Mouse (Mus musculus) embryonic fibroblast, embryonic 13.5 days (primary cell): Measurements from ENCODE around the gene Macrod2.

ENCODE experiments used
- CTCF ChIP-seq: IDR thresholded peaks from 2 replicates; pipeline ENCODE4 v1.5.1; 2011; ENCODE audit warnings: mild to moderate bottlenecking, control low read depth, low read length, moderate library complexity, borderline replicate concordance; ENCODE audit not compliant: insufficient read depth
- POLR2A ChIP-seq: IDR thresholded peaks from 2 replicates; pipeline ENCODE4 v1.6.1; 2011; ENCODE audit warnings: low read depth, mild to moderate bottlenecking, control low read depth, low read length, moderate library complexity

DNA sequence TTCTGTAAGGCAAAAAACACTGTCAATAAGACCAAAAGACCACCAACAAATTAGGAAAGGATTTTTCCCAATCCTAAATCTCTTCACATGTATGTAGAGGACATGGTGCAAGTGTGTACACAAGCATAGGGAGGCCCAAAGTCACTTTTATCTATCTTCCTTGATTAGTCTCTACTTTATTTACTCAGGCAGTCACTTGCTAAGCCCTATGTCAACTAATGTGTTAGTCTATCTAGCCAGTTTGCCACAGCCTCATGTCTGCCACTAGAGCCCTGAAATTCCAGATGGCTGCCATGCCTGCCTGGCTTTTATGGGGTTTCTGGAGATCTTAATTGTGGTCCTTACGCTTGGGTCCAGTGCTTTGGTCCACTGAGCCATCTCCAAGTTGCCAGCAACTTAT is 1483.4 kb downstream of the Macrod2 start:
- TF ChIP-seq CTCF (no peak), POLR2A (no peak)
